Mouse (Mus musculus) heart, postnatal 4 days (tissue): Measurements from ENCODE around the gene Hadha. TPM values are rescaled to one million over a fixed set of nuclear protein-coding genes. Genes with fewer than 3 reads are reported as not detected.

Experiments used
- DNase-seq: peaks from one replicate; pipeline ENCODE4 v3.0.0; 2021
- total RNA-seq, 2 experiments: library from RNA; stranded (reverse); gene quantifications; 2 replicates each; pipeline ENCODE4 v1.2.3; 2021

Gene Hadha
- total RNA-seq, 2 experiments from 2014 or later: 1,073 to 1,141 TPM

DNA sequence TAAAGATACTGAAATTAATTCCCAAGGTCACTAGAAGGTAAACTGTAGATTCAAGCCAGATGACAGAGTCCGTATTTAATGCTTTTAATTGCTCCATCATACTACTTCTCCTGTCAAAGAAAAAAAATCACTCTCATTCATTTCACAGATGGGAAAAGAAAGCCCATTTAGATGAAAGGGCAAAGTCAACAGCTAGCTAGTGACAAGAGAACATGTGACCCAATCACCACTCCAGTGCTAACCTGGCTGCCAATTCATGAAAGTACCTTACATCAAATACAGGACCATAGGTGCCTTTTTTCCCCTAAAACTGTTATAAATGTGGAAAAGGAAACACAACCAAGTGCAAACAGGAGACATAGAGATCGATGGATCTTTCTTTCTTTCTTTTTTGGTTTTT, 1.7 kb downstream of the Hadha start:
- no peak for DNase-seq

DNA sequence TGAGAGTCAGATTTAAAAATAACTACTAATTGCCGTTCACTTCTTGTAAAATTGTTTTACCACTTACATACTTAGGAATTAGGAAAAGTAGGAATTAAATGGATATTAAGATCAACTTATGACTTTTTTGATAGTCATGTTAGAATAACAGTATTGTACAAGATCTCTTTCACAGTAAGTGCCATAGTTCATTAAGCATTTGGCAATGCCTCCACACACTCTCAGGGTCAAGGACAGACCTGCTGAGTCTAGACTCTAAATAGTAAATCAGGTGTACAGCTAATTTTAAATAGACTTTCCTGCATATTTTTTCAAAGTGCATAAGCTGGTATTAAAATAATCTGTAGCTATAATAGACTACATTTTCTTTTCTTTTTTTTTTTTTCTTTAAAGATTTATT, 2.5 kb downstream of the Hadha start:
- DNase-seq: no peak

DNA sequence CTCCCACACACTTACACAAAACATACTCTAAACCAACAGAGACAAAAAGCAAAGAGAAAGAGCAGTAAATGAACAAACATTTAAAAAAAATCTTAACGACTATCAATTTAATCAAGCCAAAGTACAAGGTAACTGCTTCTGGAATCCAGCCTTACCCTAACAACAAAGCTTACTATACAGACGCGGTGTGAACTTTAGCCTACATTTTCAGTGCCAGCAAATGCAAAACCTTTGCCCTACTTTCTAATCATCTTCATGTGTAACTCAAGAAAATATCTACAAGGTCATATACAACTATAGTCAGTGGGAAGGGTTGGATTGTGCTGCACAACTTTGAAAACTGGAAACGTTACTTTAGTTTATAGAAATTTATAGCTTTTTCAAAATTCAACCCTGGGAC, 3.0 kb downstream of the Hadha start:
- peak; percentile 49 for DNase-seq

- DNase-seq: no peak
Observed at GRCm38 (mm10) chr5:30148133-30148920, 6.6 kb downstream of the Hadha start.

GRCm38 (mm10) chr5:30146526-30146925, 8.4 kb downstream of the Hadha start:
- DNase-seq: no peak

- DNase-seq: no peak
Observed at GRCm38 (mm10) chr5:30138193-30138592, 16.8 kb downstream of the Hadha start.

DNA sequence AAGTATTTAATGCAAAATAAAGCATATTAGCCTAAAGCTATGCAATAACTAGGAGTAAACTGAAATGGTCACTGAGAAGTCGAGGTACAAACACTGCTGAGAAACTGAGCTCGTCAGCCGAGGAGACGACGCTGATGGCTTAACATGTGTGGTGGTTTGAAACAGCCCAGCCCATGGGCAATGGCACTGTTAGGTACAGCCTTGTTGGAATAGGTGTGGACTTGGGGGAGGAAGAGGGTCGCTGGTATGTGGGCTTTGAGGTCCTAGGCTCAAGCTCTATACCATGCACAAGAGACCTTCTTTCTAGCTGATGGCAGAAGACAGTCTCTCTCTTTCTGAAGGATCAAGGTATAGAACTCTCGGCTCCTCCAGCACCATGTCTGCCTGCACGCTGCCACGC, 17.7 kb downstream of the Hadha start:
- DNase-seq: no peak

DNA sequence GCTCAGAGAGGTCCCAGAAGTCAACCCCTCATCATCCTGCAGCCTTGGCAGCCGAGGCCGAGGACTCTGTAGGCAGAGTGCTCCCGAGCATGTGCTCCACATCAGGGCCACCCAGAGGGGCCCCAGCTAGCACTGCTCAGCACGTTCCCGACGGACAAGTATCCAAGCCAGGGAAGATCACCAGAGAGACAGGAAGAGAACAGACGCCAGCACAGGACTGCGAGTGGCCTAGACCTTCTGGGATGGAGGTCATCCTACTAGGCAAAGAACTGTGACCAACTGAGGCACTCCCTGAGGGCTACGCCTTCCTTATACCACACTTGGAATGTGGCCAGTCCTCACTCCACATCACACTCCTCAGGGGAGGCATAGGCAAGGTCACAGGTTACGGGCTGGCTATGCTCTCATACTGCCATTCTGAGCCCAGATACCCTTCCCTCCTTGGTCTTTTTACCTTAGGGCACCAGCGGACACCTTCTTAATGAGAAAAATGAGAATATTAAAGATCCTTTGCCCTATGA, 19.2 kb downstream of the Hadha start:
- no peak for DNase-seq

- no peak for DNase-seq
Observed at GRCm38 (mm10) chr5:30132173-30132572, 22.8 kb downstream of the Hadha start.

DNA sequence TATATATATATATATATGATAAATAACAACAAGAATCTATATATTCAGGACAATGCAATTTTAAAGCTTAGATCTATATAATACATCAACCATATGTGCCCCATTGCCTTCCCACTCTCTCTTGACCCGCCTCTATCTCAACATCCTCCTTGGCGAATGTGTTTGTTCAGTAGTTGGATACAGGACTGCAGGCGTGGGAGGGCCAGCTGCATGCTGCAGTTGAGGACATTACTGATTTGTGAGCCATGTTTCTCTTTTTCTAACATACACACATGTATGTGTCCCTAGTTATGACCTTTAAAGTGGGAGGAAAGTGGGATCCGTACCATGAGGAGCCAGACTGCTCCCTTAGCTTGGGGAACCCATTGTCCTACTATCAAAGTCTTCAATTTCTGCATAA, 23.7 kb downstream of the Hadha start:
- no peak for DNase-seq

DNA sequence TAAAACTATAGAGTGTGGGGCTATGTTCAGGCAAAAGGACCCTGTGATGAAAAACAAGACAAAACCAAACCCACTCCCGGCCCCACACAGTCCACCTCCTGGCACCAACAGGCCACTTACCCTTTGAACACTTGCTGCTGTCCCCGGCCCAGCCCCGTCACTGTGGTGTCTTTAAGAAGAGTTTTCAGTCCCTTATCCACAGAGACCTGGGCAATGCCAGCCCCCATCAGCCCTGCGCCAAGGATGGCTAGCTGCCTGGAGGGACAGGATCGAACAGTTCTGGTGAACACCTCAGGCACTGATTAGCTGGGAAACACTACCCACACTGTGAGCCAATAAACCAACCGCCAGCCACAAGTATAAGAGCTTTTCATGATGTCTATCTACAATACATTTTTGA, 26.3 kb downstream of the Hadha start:
- DNase-seq: no peak

GRCm38 (mm10) chr5:30127921-30128597, 26.9 kb downstream of the Hadha start:
- no peak for DNase-seq

- no peak for DNase-seq
Observed at GRCm38 (mm10) chr5:30126756-30127155, 28.2 kb downstream of the Hadha start.

GRCm38 (mm10) chr5:30125587-30125986, 29.4 kb downstream of the Hadha start:
- DNase-seq: no peak

GRCm38 (mm10) chr5:30122481-30122880, 32.5 kb downstream of the Hadha start:
- no peak for DNase-seq

DNA sequence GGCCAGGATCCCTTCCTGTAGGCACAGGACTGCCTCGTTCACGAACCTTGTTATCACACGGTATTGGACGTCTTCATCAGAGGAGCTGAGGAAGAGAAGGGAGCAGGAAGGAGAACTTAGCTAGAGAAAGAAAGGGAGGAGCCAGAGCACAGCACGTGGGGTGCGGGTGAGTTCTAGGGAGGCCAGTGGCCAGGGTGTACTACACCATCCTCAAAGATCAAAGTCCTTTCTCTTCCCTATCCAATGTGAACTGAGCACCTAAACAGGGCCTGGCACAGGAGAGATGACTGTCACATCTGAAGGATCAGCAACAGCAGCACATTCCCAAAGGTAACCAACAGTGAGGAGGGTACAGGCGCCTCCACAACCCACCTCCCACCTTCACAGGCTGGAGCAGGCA, 34.9 kb downstream of the Hadha start:
- DNase-seq: no peak

- DNase-seq: no peak
Observed at GRCm38 (mm10) chr5:30119163-30119562, 35.8 kb downstream of the Hadha start.

- DNase-seq: no peak
Observed at GRCm38 (mm10) chr5:30118018-30118417, 36.9 kb downstream of the Hadha start.

GRCm38 (mm10) chr5:30115718-30116117, 39.2 kb downstream of the Hadha start:
- no peak for DNase-seq

DNA sequence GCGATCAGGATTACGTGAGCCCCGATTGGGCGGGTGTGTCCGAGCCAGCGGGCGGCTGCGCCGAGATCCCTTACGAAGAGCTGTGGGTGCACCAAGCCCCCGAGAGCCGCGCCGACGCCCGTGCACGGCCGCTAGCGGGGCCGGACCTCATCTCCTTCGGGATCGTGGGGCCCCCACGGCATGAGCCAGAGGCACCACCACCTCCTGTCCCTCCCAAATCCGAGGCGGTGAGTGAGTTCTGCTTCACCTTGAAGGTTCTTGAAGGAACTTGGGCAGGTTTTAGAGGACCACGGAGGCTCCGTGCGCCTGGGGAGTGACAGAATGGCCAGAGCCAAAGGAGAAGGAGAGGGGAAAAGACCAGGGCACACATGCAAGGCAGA, 40.2 kb downstream of the Hadha start:
- no peak for DNase-seq

- peak; percentile 88 for DNase-seq
Observed at GRCm38 (mm10) chr5:30113881-30114760, 40.8 kb downstream of the Hadha start.

DNA sequence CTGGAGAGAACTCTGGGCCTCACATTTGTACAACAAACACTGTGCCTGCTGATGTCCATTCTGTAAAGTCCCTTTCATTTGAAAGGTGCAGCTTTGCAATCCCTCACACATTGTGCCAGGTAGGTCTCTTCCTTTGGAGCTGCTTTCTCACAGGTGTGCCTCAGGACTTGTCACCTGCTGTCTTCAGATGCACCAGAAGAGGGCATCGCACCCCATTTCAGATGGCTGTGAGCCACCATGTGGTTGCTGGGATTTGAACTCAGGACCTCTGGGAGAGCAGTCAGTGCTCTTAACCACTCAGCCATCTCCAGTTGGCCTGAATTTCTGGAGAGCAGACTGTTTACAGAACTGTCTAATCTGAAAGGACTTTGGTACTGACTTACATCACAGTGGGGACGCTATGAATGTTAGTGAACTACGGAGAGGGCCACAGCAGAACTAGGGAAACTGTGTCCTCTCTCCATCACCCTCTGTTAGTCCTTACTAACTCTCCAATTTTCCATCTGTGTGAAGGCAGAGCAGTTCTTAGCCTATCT, 42.4 kb downstream of the Hadha start:
- DNase-seq: no peak

DNA sequence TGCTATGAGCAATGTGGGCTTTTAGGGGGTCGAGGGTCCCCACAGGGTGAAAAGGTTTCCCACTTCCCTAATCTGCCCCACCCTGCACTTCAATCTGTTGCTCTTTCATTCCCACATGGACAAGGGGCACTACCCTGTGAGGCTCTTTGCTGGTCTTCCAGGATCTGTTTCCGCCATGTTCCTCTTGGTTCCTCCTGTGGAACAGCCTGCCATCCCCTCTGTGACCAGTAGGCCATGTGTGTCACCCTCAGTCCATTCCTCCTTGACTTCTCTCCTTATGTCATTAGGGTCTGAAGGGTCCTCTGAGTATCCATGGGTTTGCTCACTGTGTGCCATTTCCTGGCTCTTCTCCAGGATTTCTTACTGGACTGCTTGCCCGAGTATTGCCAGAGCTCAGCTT, 43.2 kb downstream of the Hadha start:
- DNase-seq: no peak
